In the genomic region with DNA sequence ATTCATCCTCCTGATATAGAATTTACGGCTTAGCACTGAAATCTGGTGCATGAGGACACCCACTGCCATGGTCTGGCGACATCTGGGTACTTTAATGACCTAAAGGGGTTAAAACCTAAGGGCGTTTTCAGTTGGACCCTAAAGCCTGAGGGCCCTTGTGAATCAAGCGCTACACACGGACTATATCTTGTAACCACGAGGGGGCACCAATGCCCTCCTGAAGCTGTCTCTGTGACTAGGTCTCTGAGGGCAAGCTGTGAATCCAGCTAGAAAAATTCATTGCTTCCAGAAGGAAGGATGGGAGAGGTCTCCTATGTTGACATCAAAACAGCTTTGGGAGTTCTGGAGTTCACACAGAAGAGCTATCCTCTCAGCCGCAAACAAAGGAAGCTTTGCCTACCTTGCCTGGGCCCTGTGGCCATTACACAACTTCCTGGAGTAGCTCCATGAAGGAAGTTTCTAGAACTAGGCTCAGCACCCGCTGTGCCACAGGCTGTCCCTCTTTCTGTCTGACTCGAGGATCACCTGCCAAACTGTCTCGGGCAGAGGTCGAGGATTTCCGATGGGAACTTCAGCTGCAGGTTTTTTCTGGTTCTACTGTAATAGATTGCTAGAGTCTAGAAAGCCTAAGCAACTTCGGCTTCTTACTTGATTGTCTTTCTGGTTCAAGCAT, we compare ENCODE assay signal across 9 mouse cellular contexts. TPM values are rescaled to one million over a fixed set of nuclear protein-coding genes. Genes with fewer than 3 reads are reported as not detected.
DNase-seq lines count a peak whose midpoint lies in the region; ATAC-seq and TF ChIP-seq lines count a peak whose summit lies in the region.
"Had no signal": no experiment of that assay in that cellular context is flagged by ENCODE, and none has a peak within 500 bp of the region (broad histone marks: within the 10 kb centered on the region; RNA-seq: fewer than 3 reads in every experiment).

No protein-coding gene starts in this region.

- H3K9me3 ChIP-seq in forebrain, embryonic 11.5 days (ENCODE audit: control insufficient read depth, low read length): no peaks in the 10 kb centered on the region
- H3K9me3 ChIP-seq in forebrain, embryonic 13.5 days (replicated peaks): no peaks in the 10 kb centered on the region
- H3K9me3 ChIP-seq in midbrain, embryonic 10.5 days (replicated peaks): no peaks in the 10 kb centered on the region
- no peaks in the 10 kb centered on the region for H3K9me3 ChIP-seq in midbrain, embryonic 13.5 days
- H3K9me3 ChIP-seq in liver, postnatal 0 days (ENCODE audit: low read length): no peaks in the 10 kb centered on the region
- H3K9me3 ChIP-seq: liver, embryonic 13.5 days had no signal

- H3K27me3 ChIP-seq in forebrain, embryonic 11.5 days (ENCODE audit: control insufficient read depth, insufficient read depth, low read length): no peaks in the 10 kb centered on the region
- H3K27me3 ChIP-seq in forebrain, embryonic 13.5 days: 0 out of 2 replicates have a peak, but pooled peaks cover 6% of the 10 kb centered on the region
- H3K27me3 ChIP-seq in midbrain, embryonic 10.5 days (ENCODE audit: low read depth, poor library complexity, severe bottlenecking): no peaks in the 10 kb centered on the region
- H3K27me3 ChIP-seq in midbrain, embryonic 13.5 days: no peaks in the 10 kb centered on the region
- H3K27me3 ChIP-seq in liver, postnatal 0 days (ENCODE audit: insufficient read depth, low read length): no peaks in the 10 kb centered on the region

- no peak for TF ChIP-seq EP300 in liver, postnatal 0 days (IDR thresholded peaks at IDR 0.05; ENCODE audit: low read depth)

- H3K27ac ChIP-seq in forebrain, embryonic 11.5 days (ENCODE audit: low read depth, low read length): no peak overlapping the region
- no peak overlapping the region for H3K27ac ChIP-seq in forebrain, embryonic 13.5 days
- no peak overlapping the region for H3K27ac ChIP-seq in midbrain, embryonic 10.5 days (replicated peaks)
- no peak overlapping the region for H3K27ac ChIP-seq in midbrain, embryonic 13.5 days
- H3K27ac ChIP-seq in liver, postnatal 0 days (ENCODE audit: low read depth): no peak overlapping the region
- H3K27ac ChIP-seq: liver, embryonic 13.5 days had no signal

- 0 out of 2 replicates have a peak, but pooled peaks have one; percentile 46 for ATAC-seq in forebrain, embryonic 11.5 days (replicated peaks; ENCODE audit: low FRiP score)
- no peak for ATAC-seq in forebrain, embryonic 13.5 days
- ATAC-seq in midbrain, embryonic 13.5 days: no peak
- ATAC-seq in liver, postnatal 0 days: no peak

- TF ChIP-seq CTCF in liver, postnatal 0 days (IDR thresholded peaks at IDR 0.05; ENCODE audit: low read depth): peak; percentile 66

- H3K36me3 ChIP-seq in forebrain, embryonic 11.5 days (ENCODE audit: control insufficient read depth, insufficient read depth, low read length): no peaks in the 10 kb centered on the region
- H3K36me3 ChIP-seq in forebrain, embryonic 13.5 days (ENCODE audit: poor library complexity, severe bottlenecking): no peaks in the 10 kb centered on the region
- no peaks in the 10 kb centered on the region for H3K36me3 ChIP-seq in midbrain, embryonic 10.5 days
- H3K36me3 ChIP-seq in midbrain, embryonic 13.5 days: no peaks in the 10 kb centered on the region
- H3K36me3 ChIP-seq in liver, postnatal 0 days (replicated peaks; ENCODE audit: insufficient read depth, low read length): no peaks in the 10 kb centered on the region
- H3K36me3 ChIP-seq: liver, embryonic 13.5 days had no signal

- peak; percentile 76 for DNase-seq in forebrain, embryonic 11.5 days (ENCODE audit: low spot score)
- peak; percentile 49 for DNase-seq in midbrain, embryonic 10.5 days (ENCODE audit: low spot score)
- peak; percentile 67 for DNase-seq in R1 (ENCODE audit: low read depth, low spot score)
- DNase-seq in fibroblast of lung, adult 2 months (ENCODE audit: low read depth): peak; percentile 39
- DNase-seq in liver, postnatal 0 days: peak; percentile 31
- peak; percentile 55 for DNase-seq in thymus, postnatal 14 days
- DNase-seq: liver, embryonic 13.5 days had no signal

- H3K9ac ChIP-seq in forebrain, embryonic 11.5 days (ENCODE audit: low read length): no peak overlapping the region
- H3K9ac ChIP-seq in forebrain, embryonic 13.5 days: no peak overlapping the region
- H3K9ac ChIP-seq in midbrain, embryonic 13.5 days (replicated peaks): no peak overlapping the region
- no peak overlapping the region for H3K9ac ChIP-seq in liver, postnatal 0 days (replicated peaks)
- H3K9ac ChIP-seq: liver, embryonic 13.5 days had no signal

- H3K4me2 ChIP-seq in forebrain, embryonic 11.5 days (ENCODE audit: low read depth, low read length, severe bottlenecking): no peak overlapping the region
- no peak overlapping the region for H3K4me2 ChIP-seq in forebrain, embryonic 13.5 days
- H3K4me2 ChIP-seq in midbrain, embryonic 13.5 days (replicated peaks): no peak overlapping the region
- H3K4me2 ChIP-seq in liver, postnatal 0 days (ENCODE audit: low read depth, low read length): no peak overlapping the region
- H3K4me2 ChIP-seq: liver, embryonic 13.5 days had no signal

- H3K4me3 ChIP-seq in forebrain, embryonic 11.5 days (ENCODE audit: low read depth, low read length): no peak overlapping the region
- no peak overlapping the region for H3K4me3 ChIP-seq in forebrain, embryonic 13.5 days
- H3K4me3 ChIP-seq in midbrain, embryonic 10.5 days: no peak overlapping the region
- no peak overlapping the region for H3K4me3 ChIP-seq in midbrain, embryonic 13.5 days (replicated peaks)
- H3K4me3 ChIP-seq in liver, postnatal 0 days (ENCODE audit: low read depth, low read length): no peak overlapping the region
- H3K4me3 ChIP-seq: liver, embryonic 13.5 days had no signal

- H3K4me1 ChIP-seq in forebrain, embryonic 11.5 days (replicated peaks; ENCODE audit: control insufficient read depth, insufficient read depth, low read length): no peaks in the 10 kb centered on the region
- 0 out of 2 replicates have a peak, but pooled peaks cover under 1% of the 10 kb centered on the region for H3K4me1 ChIP-seq in forebrain, embryonic 13.5 days
- H3K4me1 ChIP-seq in midbrain, embryonic 10.5 days: peaks cover 17% of the 10 kb centered on the region
- H3K4me1 ChIP-seq in midbrain, embryonic 13.5 days (replicated peaks): no peaks in the 10 kb centered on the region
- no peaks in the 10 kb centered on the region for H3K4me1 ChIP-seq in liver, postnatal 0 days (ENCODE audit: insufficient read depth)
- H3K4me1 ChIP-seq: liver, embryonic 13.5 days had no signal

- 55% methylated on average over 13 of the region's 13 CpGs for WGBS in forebrain, embryonic 11.5 days
- WGBS in forebrain, embryonic 13.5 days: 54% methylated on average over 13 of the region's 13 CpGs
- WGBS in midbrain, embryonic 10.5 days: 58% methylated on average over 13 of the region's 13 CpGs
- WGBS in midbrain, embryonic 13.5 days: 55% methylated on average over 13 of the region's 13 CpGs
- 31% methylated on average over 13 of the region's 13 CpGs for WGBS in liver, postnatal 0 days (ENCODE audit: insufficient replicate concordance)

RNA-seq across cellular contexts. Expression of a gene that starts 34.4 kb away (rescaled TPM):
- polyA plus RNA-seq in forebrain, embryonic 11.5 days (2014; fragmentation: Nextera tagmentation; extraction: Ambion mirVana): 3.1 and 4.1 TPM in 2 replicates
- 3.6 and 5.6 TPM in 2 replicates for polyA plus RNA-seq in forebrain, embryonic 13.5 days (2015; fragmentation: Nextera tagmentation; extraction: Ambion mirVana)
- polyA plus RNA-seq in midbrain, embryonic 10.5 days (2016; fragmentation: Nextera tagmentation; extraction: Ambion mirVana): 1.5 and 2.1 TPM in 2 replicates
- 1.2 and 3.1 TPM in 2 replicates for polyA plus RNA-seq in midbrain, embryonic 13.5 days (2015; fragmentation: Nextera tagmentation; extraction: Ambion mirVana)
- 0.31 and 0.32 TPM in 2 replicates for polyA plus RNA-seq in liver, postnatal 0 days (2015; fragmentation: Nextera tagmentation; extraction: Ambion mirVana)

RNA-seq across cellular contexts. Expression of a gene that starts 49.3 kb away (rescaled TPM):
- polyA plus RNA-seq in forebrain, embryonic 11.5 days (2014; fragmentation: Nextera tagmentation; extraction: Ambion mirVana): 37.4 and 46.9 TPM in 2 replicates
- polyA plus RNA-seq in forebrain, embryonic 13.5 days (2015; fragmentation: Nextera tagmentation; extraction: Ambion mirVana): 34.3 and 36.5 TPM in 2 replicates
- polyA plus RNA-seq in midbrain, embryonic 10.5 days (2016; fragmentation: Nextera tagmentation; extraction: Ambion mirVana): 38.8 and 40.6 TPM in 2 replicates
- 46.8 and 47.4 TPM in 2 replicates for polyA plus RNA-seq in midbrain, embryonic 13.5 days (2015; fragmentation: Nextera tagmentation; extraction: Ambion mirVana)
- 9.9 and 12.0 TPM in 2 replicates for polyA plus RNA-seq in liver, postnatal 0 days (2015; fragmentation: Nextera tagmentation; extraction: Ambion mirVana)
